Mouse (Mus musculus): ENCODE measurements around the gene Med6. TPM values are rescaled to one million over a fixed set of nuclear protein-coding genes. Genes with fewer than 3 reads are reported as not detected.

Gene Med6
- polyA plus RNA-seq, 1 experiment: 51.8 TPM

DNA sequence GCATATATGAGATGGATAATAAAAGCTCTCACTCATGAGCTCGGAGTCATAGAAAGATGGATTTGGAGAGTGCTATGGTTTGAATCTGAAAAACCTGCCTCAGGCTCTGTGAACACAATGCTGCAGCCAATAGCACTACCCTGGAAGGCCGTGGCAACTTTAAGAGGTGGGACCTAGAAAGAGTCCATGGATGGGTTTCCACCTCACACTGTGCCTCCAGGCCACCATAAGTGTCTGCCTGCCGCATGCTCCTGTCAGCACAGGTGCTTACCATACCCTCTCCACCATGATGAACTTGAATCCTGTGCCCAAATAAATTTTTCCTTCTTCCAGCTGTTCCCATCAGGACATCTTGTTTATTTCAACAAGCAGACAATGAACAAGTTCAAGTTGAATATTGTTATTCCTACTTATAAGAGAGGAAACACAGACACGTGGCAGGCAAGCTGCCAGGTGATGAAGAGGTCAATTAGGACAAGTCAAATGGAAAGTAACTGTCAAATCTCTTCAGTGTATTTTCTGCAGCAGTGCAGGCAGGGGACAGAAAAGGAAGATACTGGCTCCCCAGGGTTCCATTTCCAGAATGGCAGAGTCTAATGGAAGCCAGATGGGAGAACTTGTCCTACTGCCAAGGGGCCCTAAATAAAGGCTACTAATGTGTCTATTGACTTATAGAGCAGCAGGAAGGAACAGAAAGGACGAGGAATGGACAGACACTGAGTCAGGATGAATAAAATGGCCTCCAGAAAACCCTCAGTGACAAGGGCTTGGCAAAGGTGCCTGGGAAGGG is 10.4 kb upstream of the Med6 start:
- TF ChIP-seq POLR2A (IDR thresholded peaks at IDR 0.05; ENCODE audit: borderline replicate concordance, control insufficient read depth, low read depth, low read length): no peak
- no peak for TF ChIP-seq CTCF (IDR thresholded peaks at IDR 0.05; ENCODE audit: control insufficient read depth, insufficient read depth, low read length)
- Histone ChIP-seq H3K4me1 (ENCODE audit: control insufficient read depth, insufficient read depth, low read length) (no peaks in the 10 kb centered on the region), H3K27ac (ENCODE audit: control insufficient read depth, insufficient read depth, low read depth, low read length, poor library complexity) (no peak overlapping the region), H3K4me3 (replicated peaks; ENCODE audit: control insufficient read depth, low read depth, low read length) (no peak overlapping the region)
- 53% methylated on average over 5 of the region's 5 CpGs for WGBS

GRCm38 (mm10) chr12:81596547-81597262 is 1.9 kb upstream of the Med6 start:
- no peak for TF ChIP-seq POLR2A (IDR thresholded peaks at IDR 0.05; ENCODE audit: borderline replicate concordance, control insufficient read depth, low read depth, low read length)
- TF ChIP-seq CTCF (IDR thresholded peaks at IDR 0.05; ENCODE audit: control insufficient read depth, insufficient read depth, low read length): no peak
- WGBS: 60% methylated on average over 8 of the region's 8 CpGs
- Histone ChIP-seq H3K4me3 (replicated peaks; ENCODE audit: control insufficient read depth, low read depth, low read length) (no peak overlapping the region), H3K4me1 (ENCODE audit: control insufficient read depth, insufficient read depth, low read length) (no peaks in the 10 kb centered on the region; the same call in 1 of the 2 replicates), H3K27ac (ENCODE audit: control insufficient read depth, insufficient read depth, low read depth, low read length, poor library complexity) (no peak overlapping the region)

DNA sequence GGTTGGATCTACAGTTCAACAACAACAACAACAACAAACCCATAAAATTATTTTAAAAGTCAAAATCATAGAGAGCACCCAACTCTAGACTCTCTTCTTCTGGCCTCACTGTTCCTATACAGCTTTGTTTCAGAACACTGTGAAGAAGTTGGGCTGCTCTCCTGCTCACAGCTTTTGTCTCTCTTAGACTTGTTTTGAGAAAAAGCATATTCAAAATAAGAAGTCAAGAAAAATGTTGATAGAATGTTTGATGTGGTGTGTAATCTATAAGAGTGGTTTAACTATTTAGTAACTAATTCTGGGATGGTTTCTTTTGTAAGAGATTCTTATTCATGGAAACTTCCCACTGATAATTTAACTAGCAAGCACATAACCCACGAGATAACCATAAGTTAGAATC is 26.4 kb downstream of the Med6 start, which contains the start of gene Adam21:
TSS of gene Adam21 (minus strand) at position 101 of the 400 bp plus-strand sequence.
- Histone ChIP-seq H3K4me3 (replicated peaks; ENCODE audit: control insufficient read depth, low read depth, low read length) (no peak within 1 kb of the TSS), H3K27ac (ENCODE audit: control insufficient read depth, insufficient read depth, low read depth, low read length, poor library complexity) (no peak within 1 kb of the TSS), H3K4me1 (ENCODE audit: control insufficient read depth, insufficient read depth, low read length) (no peaks in the 10 kb centered on the region)
- 76% methylated on average over 1 of the region's 1 CpGs for WGBS
- TF ChIP-seq POLR2A (IDR thresholded peaks at IDR 0.05; ENCODE audit: borderline replicate concordance, control insufficient read depth, low read depth, low read length) (no peak), CTCF (IDR thresholded peaks at IDR 0.05; ENCODE audit: control insufficient read depth, insufficient read depth, low read length) (no peak)

DNA sequence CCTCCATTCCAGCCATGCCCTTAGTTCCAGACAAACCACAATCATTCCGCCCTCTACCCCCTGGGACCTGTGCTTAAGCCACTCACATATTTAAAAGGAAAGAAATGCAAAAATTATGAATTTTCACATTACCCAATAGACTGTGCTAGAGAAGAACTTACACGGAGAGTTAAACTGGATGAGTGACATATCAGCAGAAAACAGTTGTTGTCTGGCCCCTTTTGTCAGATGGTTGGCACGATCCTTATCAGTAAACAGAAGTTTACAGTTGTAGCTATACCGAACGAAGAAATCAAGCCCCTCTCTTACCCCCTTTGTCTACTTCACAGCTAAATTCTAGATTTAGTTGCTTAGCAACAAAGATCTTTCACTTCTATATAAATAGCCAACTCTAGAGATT is 26.9 kb downstream of the Med6 start:
- TF ChIP-seq POLR2A (IDR thresholded peaks at IDR 0.05; ENCODE audit: borderline replicate concordance, control insufficient read depth, low read depth, low read length) (no peak), CTCF (IDR thresholded peaks at IDR 0.05; ENCODE audit: control insufficient read depth, insufficient read depth, low read length) (no peak)
- WGBS: 60% methylated on average over 5 of the region's 5 CpGs
- no peak overlapping the region for H3K4me3 ChIP-seq (replicated peaks; ENCODE audit: control insufficient read depth, low read depth, low read length)

DNA sequence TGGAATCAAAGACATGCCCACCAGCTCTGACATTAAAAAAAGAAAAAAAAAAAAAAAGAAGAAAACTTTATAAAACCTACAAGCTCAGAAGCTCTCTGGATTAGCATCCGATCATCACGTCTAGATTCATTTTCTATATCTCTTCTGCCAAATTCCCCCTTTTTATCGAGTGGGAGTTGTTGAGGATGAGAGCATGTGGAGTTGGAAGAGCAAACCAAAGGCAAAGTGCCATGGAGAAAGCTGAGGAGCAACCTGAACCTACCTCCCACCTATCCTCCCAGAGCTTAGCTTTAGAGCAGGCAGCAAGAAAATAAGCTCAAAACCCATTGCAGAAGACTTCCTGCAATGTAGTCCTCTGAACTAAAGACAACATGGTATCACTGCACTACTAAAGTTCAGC is 30.6 kb downstream of the Med6 start:
- TF ChIP-seq CTCF (IDR thresholded peaks at IDR 0.05; ENCODE audit: control insufficient read depth, insufficient read depth, low read length) (no peak), POLR2A (IDR thresholded peaks at IDR 0.05; ENCODE audit: borderline replicate concordance, control insufficient read depth, low read depth, low read length) (no peak)
- Histone ChIP-seq H3K4me3 (replicated peaks; ENCODE audit: control insufficient read depth, low read depth, low read length) (no peak overlapping the region), H3K4me1 (ENCODE audit: control insufficient read depth, insufficient read depth, low read length) (no peaks in the 10 kb centered on the region), H3K27ac (ENCODE audit: control insufficient read depth, insufficient read depth, low read depth, low read length, poor library complexity) (no peak overlapping the region)
- 87% methylated on average over 3 of the region's 3 CpGs for WGBS

More for the DNA sequence above, 26.9 kb downstream of the Med6 start:
- Histone ChIP-seq H3K27ac (ENCODE audit: control insufficient read depth, insufficient read depth, low read depth, low read length, poor library complexity) (no peak overlapping the region), H3K4me1 (ENCODE audit: control insufficient read depth, insufficient read depth, low read length) (no peaks in the 10 kb centered on the region)

GRCm38 (mm10) chr12:81549286-81549685 is 45.5 kb downstream of the Med6 start:
- H3K4me1 ChIP-seq (ENCODE audit: control insufficient read depth, insufficient read depth, low read length): no peaks in the 10 kb centered on the region
- no peak overlapping the region for H3K27ac ChIP-seq (ENCODE audit: control insufficient read depth, insufficient read depth, low read depth, low read length, poor library complexity)
- H3K4me3 ChIP-seq (replicated peaks; ENCODE audit: control insufficient read depth, low read depth, low read length): no peak overlapping the region
- WGBS: 78% methylated on average over 3 of the region's 3 CpGs
- no peak for TF ChIP-seq POLR2A (IDR thresholded peaks at IDR 0.05; ENCODE audit: borderline replicate concordance, control insufficient read depth, low read depth, low read length)
- no peak for TF ChIP-seq CTCF (IDR thresholded peaks at IDR 0.05; ENCODE audit: control insufficient read depth, insufficient read depth, low read length)

DNA sequence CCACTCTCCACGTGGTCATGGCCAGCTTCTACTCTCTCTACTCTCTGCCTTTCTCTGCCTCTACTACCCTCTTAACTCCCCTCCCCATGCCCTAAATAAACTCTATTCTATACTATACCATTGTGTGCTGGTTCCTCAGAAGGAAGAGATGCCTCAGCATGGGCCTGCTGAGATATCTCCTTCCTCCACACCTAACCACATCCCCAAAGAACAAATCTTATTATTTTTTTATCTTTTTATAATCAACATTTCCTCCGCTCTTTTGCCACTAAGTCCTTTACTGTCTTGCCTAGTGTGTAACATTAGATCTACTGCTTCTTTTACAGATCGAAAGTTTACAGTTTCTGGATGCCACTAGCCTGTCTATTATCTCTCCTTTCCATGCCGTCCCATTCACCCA is 47.6 kb downstream of the Med6 start:
- Histone ChIP-seq H3K4me3 (replicated peaks; ENCODE audit: control insufficient read depth, low read depth, low read length) (no peak overlapping the region), H3K4me1 (ENCODE audit: control insufficient read depth, insufficient read depth, low read length) (no peaks in the 10 kb centered on the region), H3K27ac (ENCODE audit: control insufficient read depth, insufficient read depth, low read depth, low read length, poor library complexity) (no peak overlapping the region)
- WGBS: 28% methylated on average over 4 of the region's 4 CpGs
- TF ChIP-seq POLR2A (IDR thresholded peaks at IDR 0.05; ENCODE audit: borderline replicate concordance, control insufficient read depth, low read depth, low read length) (no peak), CTCF (IDR thresholded peaks at IDR 0.05; ENCODE audit: control insufficient read depth, insufficient read depth, low read length) (no peak)

DNA sequence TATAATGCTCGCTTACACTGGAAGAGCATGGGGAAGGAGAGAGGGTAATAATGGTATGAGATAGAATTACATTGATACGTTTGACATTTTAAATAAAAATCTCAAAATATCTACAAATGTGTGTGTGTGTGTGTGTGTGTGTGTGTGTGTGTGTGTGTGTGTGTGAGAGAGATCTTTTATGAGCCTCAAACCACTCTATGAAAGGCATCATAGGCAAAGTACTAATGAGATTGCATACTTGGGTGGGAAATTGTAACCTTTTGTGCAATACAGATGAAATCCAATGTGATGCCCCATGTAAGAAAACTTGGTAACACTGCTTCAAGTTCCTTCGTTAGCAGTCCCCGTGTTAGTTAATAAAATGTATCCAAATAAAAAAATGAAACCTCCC is 61.8 kb downstream of the Med6 start:
- no peak for TF ChIP-seq CTCF (IDR thresholded peaks at IDR 0.05; ENCODE audit: control insufficient read depth, insufficient read depth, low read length)
- no peak for TF ChIP-seq POLR2A (IDR thresholded peaks at IDR 0.05; ENCODE audit: borderline replicate concordance, control insufficient read depth, low read depth, low read length)
- Histone ChIP-seq H3K4me3 (replicated peaks; ENCODE audit: control insufficient read depth, low read depth, low read length) (peak overlapping the region; percentile 91), H3K27ac (ENCODE audit: control insufficient read depth, insufficient read depth, low read depth, low read length, poor library complexity) (no peak overlapping the region), H3K4me1 (ENCODE audit: control insufficient read depth, insufficient read depth, low read length) (no peaks in the 10 kb centered on the region; the same call in 1 of the 2 replicates)
- 29% methylated on average over 4 of the region's 4 CpGs for WGBS
